Mouse (Mus musculus): ENCODE results near the gene Arhgap9. TPM values are rescaled to one million over a fixed set of nuclear protein-coding genes. Genes with fewer than 3 reads are reported as not detected.

Arhgap9 gene
- polyA plus RNA-seq, 1 experiment, result 0.97 TPM

- WGBS, result 39% methylated on average over 4 of the region's 4 CpGs
- DNase-seq, result no peak
- Histone ChIP-seq H3K4me3 (replicated peaks; ENCODE audit: insufficient read depth, low read depth, low read length) (no peak overlapping the region), H3K27me3 (ENCODE audit: control insufficient read depth, insufficient read depth, low read length) (no peaks in the 10 kb centered on the region), H3K27ac (ENCODE audit: insufficient read depth, low read length) (no peak overlapping the region), H3K4me1 (ENCODE audit: control insufficient read depth, insufficient read depth, low read length) (no peaks in the 10 kb centered on the region)
- TF ChIP-seq POLR2A (IDR thresholded peaks at IDR 0.05; ENCODE audit: borderline replicate concordance, insufficient read depth, low read length), result no peak
- TF ChIP-seq CTCF (IDR thresholded peaks at IDR 0.05; ENCODE audit: borderline replicate concordance, insufficient read depth, low read depth, low read length), result no peak
These were observed 3.8 kb upstream of the Arhgap9 start for GRCm38 (mm10) chr10:127318009-127318408.

GRCm38 (mm10) chr10:127319969-127320368 is 1.8 kb upstream of the Arhgap9 start:
- TF ChIP-seq POLR2A (IDR thresholded peaks at IDR 0.05; ENCODE audit: borderline replicate concordance, insufficient read depth, low read length), result no peak
- TF ChIP-seq CTCF (IDR thresholded peaks at IDR 0.05; ENCODE audit: borderline replicate concordance, insufficient read depth, low read depth, low read length), result no peak
- Histone ChIP-seq H3K27ac (ENCODE audit: insufficient read depth, low read length) (no peak overlapping the region), H3K27me3 (ENCODE audit: control insufficient read depth, insufficient read depth, low read length) (no peaks in the 10 kb centered on the region; the same call in 1 of the 2 replicates), H3K4me3 (replicated peaks; ENCODE audit: insufficient read depth, low read depth, low read length) (no peak overlapping the region), H3K4me1 (ENCODE audit: control insufficient read depth, insufficient read depth, low read length) (no peaks in the 10 kb centered on the region)
- 76% methylated on average over 7 of the region's 7 CpGs for WGBS
- DNase-seq, result no peak

- H3K27ac ChIP-seq (ENCODE audit: insufficient read depth, low read length), result no peak overlapping the region
- H3K27me3 ChIP-seq (ENCODE audit: control insufficient read depth, insufficient read depth, low read length), result no peaks in the 10 kb centered on the region; the same call in 1 of the 2 replicates
- WGBS, result 66% methylated on average over 13 of the region's 13 CpGs
- H3K4me3 ChIP-seq (replicated peaks; ENCODE audit: insufficient read depth, low read depth, low read length), result no peak overlapping the region
- no peaks in the 10 kb centered on the region for H3K4me1 ChIP-seq (ENCODE audit: control insufficient read depth, insufficient read depth, low read length)
- no peak for DNase-seq
- TF ChIP-seq CTCF (IDR thresholded peaks at IDR 0.05; ENCODE audit: borderline replicate concordance, insufficient read depth, low read depth, low read length) (no peak), POLR2A (IDR thresholded peaks at IDR 0.05; ENCODE audit: borderline replicate concordance, insufficient read depth, low read length) (no peak)
These were observed 414 bp downstream of the Arhgap9 start for GRCm38 (mm10) chr10:127322178-127322577.

GRCm38 (mm10) chr10:127322669-127323068 is 905 bp downstream of the Arhgap9 start:
- Histone ChIP-seq H3K27ac (ENCODE audit: insufficient read depth, low read length) (no peak overlapping the region), H3K4me1 (ENCODE audit: control insufficient read depth, insufficient read depth, low read length) (no peaks in the 10 kb centered on the region), H3K4me3 (replicated peaks; ENCODE audit: insufficient read depth, low read depth, low read length) (no peak overlapping the region), H3K27me3 (ENCODE audit: control insufficient read depth, insufficient read depth, low read length) (no peaks in the 10 kb centered on the region; the same call in 1 of the 2 replicates)
- DNase-seq, result no peak
- TF ChIP-seq POLR2A (IDR thresholded peaks at IDR 0.05; ENCODE audit: borderline replicate concordance, insufficient read depth, low read length) (no peak), CTCF (IDR thresholded peaks at IDR 0.05; ENCODE audit: borderline replicate concordance, insufficient read depth, low read depth, low read length) (no peak)
- 85% methylated on average over 4 of the region's 4 CpGs for WGBS

- Histone ChIP-seq H3K4me1 (ENCODE audit: control insufficient read depth, insufficient read depth, low read length) (no peaks in the 10 kb centered on the region), H3K27ac (ENCODE audit: insufficient read depth, low read length) (no peak overlapping the region), H3K27me3 (ENCODE audit: control insufficient read depth, insufficient read depth, low read length) (no peaks in the 10 kb centered on the region; the same call in 1 of the 2 replicates), H3K4me3 (replicated peaks; ENCODE audit: insufficient read depth, low read depth, low read length) (no peak overlapping the region)
- 77% methylated on average over 17 of the region's 17 CpGs for WGBS
- TF ChIP-seq POLR2A (IDR thresholded peaks at IDR 0.05; ENCODE audit: borderline replicate concordance, insufficient read depth, low read length) (no peak), CTCF (IDR thresholded peaks at IDR 0.05; ENCODE audit: borderline replicate concordance, insufficient read depth, low read depth, low read length) (no peak)
- DNase-seq, result no peak
These were observed 1.5 kb downstream of the Arhgap9 start for GRCm38 (mm10) chr10:127323131-127323855.

GRCm38 (mm10) chr10:127324495-127324894 is 2.7 kb downstream of the Arhgap9 start:
- Histone ChIP-seq H3K4me3 (replicated peaks; ENCODE audit: insufficient read depth, low read depth, low read length) (no peak overlapping the region), H3K27me3 (ENCODE audit: control insufficient read depth, insufficient read depth, low read length) (no peaks in the 10 kb centered on the region; the same call in 1 of the 2 replicates), H3K4me1 (ENCODE audit: control insufficient read depth, insufficient read depth, low read length) (no peaks in the 10 kb centered on the region), H3K27ac (ENCODE audit: insufficient read depth, low read length) (no peak overlapping the region)
- 15% methylated on average over 7 of the region's 7 CpGs for WGBS
- TF ChIP-seq POLR2A (IDR thresholded peaks at IDR 0.05; ENCODE audit: borderline replicate concordance, insufficient read depth, low read length), result no peak
- TF ChIP-seq CTCF (IDR thresholded peaks at IDR 0.05; ENCODE audit: borderline replicate concordance, insufficient read depth, low read depth, low read length), result peak; percentile 40; the same call in 1 of the 2 replicates
- DNase-seq, result no peak

- WGBS, result 68% methylated on average over 14 of the region's 14 CpGs
- Histone ChIP-seq H3K4me1 (ENCODE audit: control insufficient read depth, insufficient read depth, low read length) (no peaks in the 10 kb centered on the region), H3K27me3 (ENCODE audit: control insufficient read depth, insufficient read depth, low read length) (no peaks in the 10 kb centered on the region; the same call in 1 of the 2 replicates), H3K27ac (ENCODE audit: insufficient read depth, low read length) (no peak overlapping the region), H3K4me3 (replicated peaks; ENCODE audit: insufficient read depth, low read depth, low read length) (no peak overlapping the region)
- TF ChIP-seq CTCF (IDR thresholded peaks at IDR 0.05; ENCODE audit: borderline replicate concordance, insufficient read depth, low read depth, low read length) (no peak), POLR2A (IDR thresholded peaks at IDR 0.05; ENCODE audit: borderline replicate concordance, insufficient read depth, low read length) (no peak)
- DNase-seq, result no peak
These were observed 3.8 kb downstream of the Arhgap9 start for GRCm38 (mm10) chr10:127325454-127326016.

Data from cerebellum, adult 2 months (tissue).